In the genomic region with DNA sequence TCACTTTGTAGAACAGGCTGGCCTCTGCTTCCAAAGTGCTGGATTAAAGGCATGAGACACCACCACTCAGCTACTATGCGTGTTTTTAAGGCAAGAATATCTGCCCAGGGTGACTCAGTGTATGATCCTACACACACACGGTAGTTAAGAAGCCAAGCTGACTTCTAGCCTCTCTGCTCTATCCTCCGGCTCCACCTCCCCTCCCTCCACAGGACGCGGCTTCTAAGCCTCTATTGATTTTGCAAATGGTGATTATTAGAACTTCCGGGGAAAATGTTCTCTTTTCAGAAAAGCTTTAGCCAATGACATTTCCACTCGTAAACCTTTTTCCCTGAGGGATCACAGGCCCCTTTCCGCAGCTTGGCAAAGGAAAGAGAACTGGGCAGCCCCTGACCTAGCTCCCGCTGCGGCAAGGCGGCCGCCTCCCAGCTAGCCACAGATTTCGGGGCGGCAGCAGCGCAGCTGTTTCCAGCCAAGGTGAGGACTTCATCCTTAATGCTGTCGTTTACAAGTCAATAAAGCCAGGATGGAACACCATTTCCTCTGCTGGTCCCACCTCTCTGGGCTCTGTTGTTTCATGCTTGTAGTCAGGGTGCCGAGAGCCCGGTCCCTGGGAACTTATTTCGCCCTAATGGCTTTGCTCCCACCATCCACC, we compare ENCODE assay signal across 10 mouse cellular contexts.
A peak's percentile ranks its signal among the peaks of the same experiment; 100 is the strongest.
DNase-seq lines count a peak whose midpoint lies in the region; ATAC-seq and TF ChIP-seq lines count a peak whose summit lies in the region.
"Had no signal": no experiment of that assay in that cellular context is flagged by ENCODE, and none has a peak within 500 bp of the region (broad histone marks: within the 10 kb centered on the region; RNA-seq: fewer than 3 reads in every experiment).

No protein-coding gene starts in this region.

- no peaks in the 10 kb centered on the region for H3K9me3 ChIP-seq in heart, embryonic 13.5 days
- no peaks in the 10 kb centered on the region for H3K9me3 ChIP-seq in embryonic facial prominence, embryonic 11.5 days (replicated peaks; ENCODE audit: control insufficient read depth, low read length)
- H3K9me3 ChIP-seq in intestine, embryonic 15.5 days: no peaks in the 10 kb centered on the region
- no peaks in the 10 kb centered on the region for H3K9me3 ChIP-seq in midbrain, postnatal 0 days (ENCODE audit: low read length)

- ATAC-seq in heart, embryonic 13.5 days (ENCODE audit: extremely low read depth, insufficient number of reproducible peaks, low FRiP score, low TSS enrichment): no peak
- no peak for ATAC-seq in embryonic facial prominence, embryonic 11.5 days (replicated peaks; ENCODE audit: insufficient number of reproducible peaks, low FRiP score, low TSS enrichment, low read depth)
- ATAC-seq in intestine, embryonic 15.5 days: peak; percentile 57
- no peak for ATAC-seq in midbrain, postnatal 0 days (ENCODE audit: low FRiP score)
- no peak for ATAC-seq in megakaryocyte progenitor cell, adult 5-6 weeks (replicated peaks; ENCODE audit: poor library complexity)

- no peak overlapping the region for H3K27ac ChIP-seq in heart, embryonic 13.5 days (replicated peaks)
- H3K27ac ChIP-seq in embryonic facial prominence, embryonic 11.5 days (replicated peaks; ENCODE audit: low read depth, low read length): no peak overlapping the region
- H3K27ac ChIP-seq in intestine, embryonic 15.5 days: peak overlapping the region; percentile 88
- H3K27ac ChIP-seq in midbrain, postnatal 0 days (ENCODE audit: low read depth, low read length): no peak overlapping the region

- no peak for TF ChIP-seq CTCF in midbrain, postnatal 0 days (IDR thresholded peaks at IDR 0.05)

- peaks cover 12% of the 10 kb centered on the region for H3K27me3 ChIP-seq in heart, embryonic 13.5 days (replicated peaks)
- no peaks in the 10 kb centered on the region for H3K27me3 ChIP-seq in embryonic facial prominence, embryonic 11.5 days (ENCODE audit: control insufficient read depth, insufficient read depth, low read length)
- no peaks in the 10 kb centered on the region for H3K27me3 ChIP-seq in intestine, embryonic 15.5 days (replicated peaks)
- H3K27me3 ChIP-seq in midbrain, postnatal 0 days (ENCODE audit: insufficient read depth, low read length): 0 out of 2 replicates have a peak, but pooled peaks cover 4% of the 10 kb centered on the region

- H3K36me3 ChIP-seq in heart, embryonic 13.5 days: no peaks in the 10 kb centered on the region
- no peaks in the 10 kb centered on the region for H3K36me3 ChIP-seq in embryonic facial prominence, embryonic 11.5 days (replicated peaks; ENCODE audit: control insufficient read depth, insufficient read depth, low read depth, low read length)
- no peaks in the 10 kb centered on the region for H3K36me3 ChIP-seq in intestine, embryonic 15.5 days
- no peaks in the 10 kb centered on the region for H3K36me3 ChIP-seq in midbrain, postnatal 0 days (ENCODE audit: insufficient read depth, low read length)

- no peak for DNase-seq in heart, adult 9 months (ENCODE audit: low spot score in 2 of 2)
- no peak for DNase-seq in embryonic facial prominence, embryonic 11.5 days (ENCODE audit: low spot score)
- DNase-seq in midbrain, postnatal 0 days (ENCODE audit: low spot score): no peak
- DNase-seq in adrenal gland, adult 18-20 months (ENCODE audit: low spot score in 2 of 2): no peak
- DNase-seq in adrenal gland, adult (ENCODE audit: inconsistent age in 2 of 2, low spot score in 1 of 2): no peak
- DNase-seq: gastrocnemius, postnatal 36 days; lung, postnatal 4 days had no signal

- peak overlapping the region; percentile 67 for H3K4me2 ChIP-seq in heart, embryonic 13.5 days
- H3K4me2 ChIP-seq in embryonic facial prominence, embryonic 11.5 days (ENCODE audit: low read depth, low read length): peak overlapping the region; percentile 40
- H3K4me2 ChIP-seq in intestine, embryonic 15.5 days (replicated peaks): peak overlapping the region; percentile 53
- H3K4me2 ChIP-seq in midbrain, postnatal 0 days (ENCODE audit: low read depth, low read length, poor library complexity, severe bottlenecking): peak overlapping the region; percentile 36

- peak overlapping the region; percentile 35 for H3K4me3 ChIP-seq in heart, embryonic 13.5 days
- H3K4me3 ChIP-seq in embryonic facial prominence, embryonic 11.5 days (ENCODE audit: low read depth, low read length): no peak overlapping the region
- peak overlapping the region; percentile 23; the same call in 1 of the 2 replicates for H3K4me3 ChIP-seq in intestine, embryonic 15.5 days (replicated peaks)
- no peak overlapping the region for H3K4me3 ChIP-seq in midbrain, postnatal 0 days (ENCODE audit: low read depth, low read length)

- 6% methylated on average over 19 of the region's 19 CpGs for WGBS in heart, embryonic 13.5 days
- 8% methylated on average over 19 of the region's 19 CpGs for WGBS in embryonic facial prominence, embryonic 11.5 days
- WGBS in intestine, embryonic 15.5 days: 8% methylated on average over 19 of the region's 19 CpGs
- 8% methylated on average over 19 of the region's 19 CpGs for WGBS in midbrain, postnatal 0 days

- H3K9ac ChIP-seq in heart, embryonic 13.5 days: peak overlapping the region; percentile 71
- H3K9ac ChIP-seq in embryonic facial prominence, embryonic 11.5 days (replicated peaks; ENCODE audit: low read length): peak overlapping the region; percentile 50
- H3K9ac ChIP-seq in intestine, embryonic 15.5 days: peak overlapping the region; percentile 44
- no peak overlapping the region for H3K9ac ChIP-seq in midbrain, postnatal 0 days (replicated peaks; ENCODE audit: low read length, poor library complexity, severe bottlenecking)

- H3K4me1 ChIP-seq in heart, embryonic 13.5 days: peaks cover 27% of the 10 kb centered on the region
- H3K4me1 ChIP-seq in embryonic facial prominence, embryonic 11.5 days (ENCODE audit: control insufficient read depth, insufficient read depth, low read length): peaks cover 11% of the 10 kb centered on the region
- peaks cover 20% of the 10 kb centered on the region for H3K4me1 ChIP-seq in intestine, embryonic 15.5 days (replicated peaks)
- H3K4me1 ChIP-seq in midbrain, postnatal 0 days (ENCODE audit: insufficient read depth, low read length): peaks cover 11% of the 10 kb centered on the region

Comparison
In these comparisons a context has a peak if more than half of its experiments do, and no peak if none do; other contexts are left out.
1. H3K4me3 ChIP-seq: peak in heart, embryonic 13.5 days (single experiment) and intestine, embryonic 15.5 days (single experiment); none in embryonic facial prominence, embryonic 11.5 days (single experiment) and midbrain, postnatal 0 days (single experiment).
2. Peak in every context shown above with its lines, with median percentiles within 50 percentile points of each other: H3K4me2 ChIP-seq.